Mouse (Mus musculus) 416B (cell line): ENCODE data around the gene Fn3krp.

Experiments
- DNase-seq: peaks from one replicate; pipeline ENCODE4 v3.0.0; 2011; ENCODE audit warnings: low read depth

Gene Fn3krp

GRCm38 (mm10) chr11:121442076-121442475 is 20.9 kb downstream of the Fn3krp start:
- DNase-seq = no peak

GRCm38 (mm10) chr11:121451216-121451726 is 30.1 kb downstream of the Fn3krp start:
- no peak for DNase-seq

GRCm38 (mm10) chr11:121451753-121452635 is 30.8 kb downstream of the Fn3krp start, which contains the start of gene Tbcd:
Gene Tbcd (plus strand): TSS chr11:121451949.
- DNase-seq = peak; percentile 97

- DNase-seq = peak; percentile 17
These were observed 36.7 kb downstream of the Fn3krp start for GRCm38 (mm10) chr11:121457874-121458273.

- no peak for DNase-seq
These were observed 46.2 kb downstream of the Fn3krp start for GRCm38 (mm10) chr11:121467408-121467807.

GRCm38 (mm10) chr11:121474831-121475230 is 53.6 kb downstream of the Fn3krp start:
- DNase-seq = peak; percentile 91

DNA sequence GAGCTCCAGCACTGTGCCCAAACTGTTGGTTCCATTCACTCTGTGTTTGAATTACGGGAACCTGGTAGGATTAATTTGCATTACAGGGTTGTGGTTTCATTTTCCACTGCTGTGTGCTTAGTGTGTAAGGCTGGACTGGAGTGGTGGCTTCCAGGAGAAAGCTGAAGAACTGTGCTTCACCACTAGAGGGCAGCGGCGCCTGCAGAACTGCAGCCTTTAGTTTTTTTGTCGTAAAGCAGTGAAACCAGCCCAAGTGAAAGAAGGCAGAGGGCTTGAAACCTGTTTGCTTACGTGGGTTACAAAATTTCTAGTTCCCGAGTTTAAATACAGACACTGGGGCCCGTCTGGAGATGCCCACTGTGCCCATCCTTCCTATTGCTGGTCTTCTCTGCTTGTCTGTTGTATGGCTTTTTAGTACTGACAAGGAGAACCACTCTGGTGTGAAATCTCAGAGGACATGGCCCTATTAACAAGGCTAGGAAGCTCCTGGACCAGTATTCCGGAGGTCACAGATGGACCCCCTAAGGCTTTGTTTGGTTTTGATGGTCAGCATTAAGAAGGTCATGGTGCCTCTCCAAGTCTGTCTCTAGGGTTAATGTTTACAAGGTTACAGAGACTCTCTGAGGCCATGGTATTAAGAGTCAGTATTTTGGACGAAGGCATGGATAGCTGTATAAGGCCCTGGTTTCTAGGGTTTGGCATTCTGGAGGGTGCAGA is 54.7 kb downstream of the Fn3krp start:
- peak; percentile 89 for DNase-seq

DNA sequence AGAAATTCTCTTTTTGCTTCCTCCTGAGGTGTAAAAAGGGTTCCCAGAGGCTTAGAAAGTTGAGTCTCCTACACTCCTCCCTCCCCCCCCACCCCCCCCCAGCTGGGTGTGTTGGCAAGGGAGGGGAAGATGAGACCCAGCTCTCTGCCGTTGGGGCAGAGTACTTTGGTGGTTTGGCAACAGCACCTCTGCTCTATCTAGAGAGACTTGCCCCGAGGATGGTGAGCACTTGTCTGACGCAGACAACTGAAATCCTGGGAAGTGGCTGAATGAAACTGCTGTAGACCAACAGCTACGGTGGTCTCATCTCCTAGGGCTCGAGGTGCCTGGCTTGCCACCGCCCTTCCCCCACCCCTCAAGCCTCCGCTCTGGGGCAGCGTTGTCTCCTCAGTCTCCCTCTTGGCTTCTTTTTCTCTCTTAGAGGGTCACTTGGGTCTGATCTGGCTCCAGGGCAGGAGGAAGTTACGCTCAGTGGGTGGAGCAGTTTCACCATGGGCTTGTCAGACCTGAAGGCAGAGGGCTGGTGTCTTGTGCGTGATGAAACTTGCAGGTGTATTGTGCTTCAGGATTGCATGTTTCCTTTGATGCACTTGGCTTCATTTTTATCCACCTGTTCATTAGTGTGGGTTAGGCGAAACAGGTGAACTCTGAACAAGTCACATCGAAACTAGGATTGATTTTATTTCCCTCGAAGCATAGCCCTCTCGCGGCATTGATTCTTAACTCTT is 58.4 kb downstream of the Fn3krp start:
- DNase-seq = no peak
